Mouse (Mus musculus) monocyte, adult 59 days (primary cell): Measurements from ENCODE around the gene Olfr1208. TPM values are rescaled to one million over a fixed set of nuclear protein-coding genes. Genes with fewer than 3 reads are reported as not detected.

Experiments
- total RNA-seq, 2 experiments: library from RNA; stranded (reverse); gene quantifications; one replicate each; pipeline ENCODE4 v1.2.4; 2023

The Olfr1208 gene
- total RNA-seq, result not detected

DNA sequence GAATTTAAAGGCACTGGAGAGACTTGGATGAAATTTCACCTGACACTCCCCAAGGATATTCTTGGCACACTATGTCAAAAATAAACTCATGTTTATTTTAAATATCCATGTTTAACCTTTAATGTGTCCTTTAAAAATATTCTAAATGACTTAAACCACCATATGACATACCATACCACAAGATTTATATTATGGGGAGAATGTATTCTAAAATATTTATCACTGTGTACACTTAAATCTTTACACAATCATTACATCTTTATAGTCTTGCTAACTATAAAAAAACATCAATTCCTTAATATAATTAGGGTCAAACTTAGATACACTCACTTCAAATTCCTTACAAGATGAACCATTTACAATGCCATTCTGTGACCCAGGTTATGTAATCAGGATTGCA is at the start of gene Olfr1208:
Gene Olfr1208 (minus strand): TSS at position 101 of the 400 bp plus-strand sequence.

DNA sequence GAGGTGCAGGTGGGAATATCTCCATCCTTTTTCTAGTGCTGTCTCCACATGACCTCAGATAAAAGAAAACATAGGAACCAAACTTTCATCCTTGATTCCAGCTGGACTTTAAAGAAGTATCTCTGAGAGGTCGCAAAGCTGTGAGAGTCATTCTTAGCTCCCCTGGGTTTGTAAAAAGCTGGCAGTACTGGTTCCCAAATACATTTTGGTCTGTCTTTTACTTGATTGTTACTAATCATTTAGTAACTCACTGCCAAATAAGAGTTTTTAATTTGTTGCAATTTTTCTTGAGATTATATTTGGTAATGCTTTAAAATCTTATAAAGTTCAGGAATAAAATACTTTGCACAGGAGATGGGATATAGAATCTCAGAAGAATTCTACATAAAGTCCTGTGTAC is 35.9 kb upstream of the Olfr1208 start, which contains the start of gene Olfr1211:
Gene Olfr1211 (minus strand): TSS at position 101 of the 400 bp plus-strand sequence.

GRCm38 (mm10) chr2:88915057-88915456 is 12.9 kb upstream of the Olfr1208 start, which contains the start of gene Olfr1209:
Olfr1209 (minus strand) TSS chr2:88915157.

GRCm38 (mm10) chr2:88862931-88863330 is 39.2 kb downstream of the Olfr1208 start, which contains the start of gene Olfr1206:
Olfr1206 (plus strand) TSS chr2:88863231.

DNA sequence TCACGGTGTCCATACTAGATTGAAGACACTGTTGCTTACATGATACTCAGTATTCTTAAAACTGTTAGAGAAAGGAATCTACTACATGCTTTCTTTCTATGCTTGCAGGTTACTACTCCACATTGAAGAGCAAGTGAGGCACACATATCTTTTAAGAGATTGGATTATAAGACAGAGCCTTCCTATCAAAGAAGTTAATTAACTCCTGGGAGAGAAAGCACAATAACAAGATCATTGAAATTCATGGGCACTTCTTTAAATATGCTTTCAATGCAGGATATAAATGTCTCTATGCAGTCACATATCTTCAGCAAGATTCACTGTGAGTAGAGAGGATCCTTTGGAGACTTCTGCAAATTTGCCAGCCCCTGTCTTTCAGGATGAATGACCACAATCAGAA is 53.1 kb downstream of the Olfr1208 start, which contains the start of gene Olfr1204:
Gene Olfr1204 (plus strand): TSS at position 301 of the 400 bp plus-strand sequence.

Other genes starting within 250 kb of the Olfr1208 start
- not detected for gene Olfr1193, start 226.7 kb downstream of the Olfr1208 start, total RNA-seq
- not detected for gene Olfr1195, start 213.1 kb downstream of the Olfr1208 start, total RNA-seq
- not detected for gene Olfr1196, start 197.7 kb downstream of the Olfr1208 start, total RNA-seq
- gene Olfr1197, start 169.9 kb downstream of the Olfr1208 start, total RNA-seq, result not detected
- gene Olfr1198, start 150.9 kb downstream of the Olfr1208 start, total RNA-seq, result not detected
- not detected for gene Olfr1199, start 141.8 kb downstream of the Olfr1208 start, total RNA-seq
- not detected for gene Olfr1200, start 131.8 kb downstream of the Olfr1208 start, total RNA-seq
- gene Olfr1201, start 109.3 kb downstream of the Olfr1208 start, total RNA-seq, result not detected
- not detected for gene Olfr1202, start 87.8 kb downstream of the Olfr1208 start, total RNA-seq
- gene Olfr1205, start 72.6 kb downstream of the Olfr1208 start, total RNA-seq, result not detected
- not detected for gene Olfr1204, start 53.0 kb downstream of the Olfr1208 start, total RNA-seq
- gene Olfr1206, start 39.1 kb downstream of the Olfr1208 start, total RNA-seq, result not detected
- gene Olfr1209, start 12.8 kb upstream of the Olfr1208 start, total RNA-seq, result not detected
- gene Olfr1211, start 35.8 kb upstream of the Olfr1208 start, total RNA-seq, result not detected
- not detected for gene Olfr1212, start 51.7 kb upstream of the Olfr1208 start, total RNA-seq
- not detected for gene Gm13762, start 78.0 kb upstream of the Olfr1208 start, total RNA-seq
- gene Olfr1214, start 90.3 kb upstream of the Olfr1208 start, total RNA-seq, result not detected
- gene Olfr1215, start 104.7 kb upstream of the Olfr1208 start, total RNA-seq, result not detected
- gene Olfr1216, start 116.0 kb upstream of the Olfr1208 start, total RNA-seq, result not detected
- not detected for gene Olfr1217, start 129.8 kb upstream of the Olfr1208 start, total RNA-seq
- not detected for gene Olfr1218, start 158.9 kb upstream of the Olfr1208 start, total RNA-seq
- not detected for gene Olfr1219, start 181.2 kb upstream of the Olfr1208 start, total RNA-seq
- not detected for gene Olfr1220, start 204.5 kb upstream of the Olfr1208 start, total RNA-seq
- not detected for gene Olfr1221, start 215.0 kb upstream of the Olfr1208 start, total RNA-seq
- not detected for gene Olfr1222, start 230.7 kb upstream of the Olfr1208 start, total RNA-seq
- gene Olfr1223, start 249.2 kb upstream of the Olfr1208 start, total RNA-seq, result not detected